Mouse (Mus musculus) cerebellum, adult 2 months (tissue): Measurements from ENCODE around the gene Acta1.

Source experiments
- CTCF ChIP-seq: fragments of 200-500 bp; IDR thresholded peaks from 2 replicates; pipeline ENCODE4 v1.5.1; 2011; ENCODE audit warnings: low read depth, mild to moderate bottlenecking, control low read depth, low read length, moderate library complexity, borderline replicate concordance; ENCODE audit not compliant: insufficient read depth
- POLR2A ChIP-seq: fragments of 200-500 bp; IDR thresholded peaks from 2 replicates; pipeline ENCODE4 v1.6.1; 2011; ENCODE audit warnings: low read length, control low read depth, borderline replicate concordance; ENCODE audit not compliant: insufficient read depth

DNA sequence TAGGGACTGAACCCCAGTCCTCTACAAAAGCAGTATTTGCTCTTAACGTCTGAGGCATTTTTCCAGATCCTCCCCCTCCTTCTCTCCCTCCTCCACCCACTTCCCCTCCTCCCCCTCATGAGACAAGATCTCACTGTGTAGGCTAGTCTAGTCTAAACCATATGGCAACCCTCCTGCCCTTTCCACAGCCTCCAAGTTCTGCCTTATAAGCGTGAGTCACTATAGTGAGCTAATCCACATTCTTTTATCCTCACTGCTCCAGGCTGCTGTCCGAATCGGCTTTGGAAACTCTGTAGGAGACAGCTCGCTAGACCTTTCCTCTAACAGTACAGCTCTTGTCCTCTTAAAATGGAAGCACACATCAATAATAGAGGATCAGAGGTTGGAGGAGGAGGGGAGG lies 27.6 kb downstream of the Acta1 start:
- TF ChIP-seq POLR2A (no peak), CTCF (no peak)
